Mouse (Mus musculus) spleen, adult 18-20 months (tissue): ENCODE measurements around the gene Dlx3.

Source experiments
- DNase-seq, 2 experiments: peaks; one replicate each; pipeline ENCODE4 v3.0.0; 2022; ENCODE audit warnings: mixed read lengths in 2 of 2

The Dlx3 gene

GRCm38 (mm10) chr11:95088857-95089779 is 30.8 kb upstream of the Dlx3 start:
- DNase-seq: peak; percentile 15 to 17

DNA sequence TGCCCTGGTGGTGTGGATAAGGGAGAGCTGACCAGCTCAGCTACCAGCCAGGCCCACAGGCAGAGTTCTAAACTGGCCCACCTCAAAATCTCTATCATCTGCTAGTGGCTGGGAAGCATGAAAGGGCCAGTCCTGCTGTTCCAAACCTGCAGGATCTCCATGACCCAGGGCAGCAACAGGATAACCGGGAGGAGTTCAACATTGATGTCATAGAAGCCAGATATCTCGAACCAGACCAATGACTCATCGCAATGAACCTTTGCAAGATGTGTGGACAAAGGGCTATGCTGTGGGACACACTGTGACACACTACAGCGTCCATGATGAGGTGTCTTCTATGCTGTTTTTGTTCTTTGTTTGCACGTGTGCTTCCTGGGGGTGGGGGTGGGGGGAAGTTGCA is 26.8 kb upstream of the Dlx3 start:
- no peak for DNase-seq

DNA sequence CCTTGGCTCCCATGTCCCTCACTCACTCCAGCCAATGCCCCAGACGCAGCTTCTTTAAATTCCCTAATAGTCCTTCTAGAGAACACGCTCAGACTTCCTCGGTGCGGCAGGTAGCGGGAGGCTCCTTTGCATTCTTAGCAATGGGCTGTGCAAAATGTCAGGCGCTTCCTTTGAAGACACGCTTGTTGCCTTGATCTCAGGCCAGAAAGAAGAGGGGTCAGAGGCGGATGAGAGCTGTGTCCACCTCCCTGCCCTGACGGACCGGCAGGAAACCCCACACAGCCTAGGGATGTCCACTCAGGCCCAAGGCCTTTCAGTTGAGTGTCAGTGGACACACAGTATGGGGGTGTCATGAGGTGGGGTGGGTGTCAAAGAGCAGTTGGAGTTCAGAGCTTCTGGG is 24.3 kb upstream of the Dlx3 start:
- DNase-seq: no peak

- DNase-seq: no peak
These were observed 23.1 kb upstream of the Dlx3 start for GRCm38 (mm10) chr11:95096608-95097373.

GRCm38 (mm10) chr11:95097889-95098288 is 22.0 kb upstream of the Dlx3 start:
- DNase-seq: no peak

- no peak for DNase-seq
These were observed 21.4 kb upstream of the Dlx3 start for GRCm38 (mm10) chr11:95098346-95099095.

DNA sequence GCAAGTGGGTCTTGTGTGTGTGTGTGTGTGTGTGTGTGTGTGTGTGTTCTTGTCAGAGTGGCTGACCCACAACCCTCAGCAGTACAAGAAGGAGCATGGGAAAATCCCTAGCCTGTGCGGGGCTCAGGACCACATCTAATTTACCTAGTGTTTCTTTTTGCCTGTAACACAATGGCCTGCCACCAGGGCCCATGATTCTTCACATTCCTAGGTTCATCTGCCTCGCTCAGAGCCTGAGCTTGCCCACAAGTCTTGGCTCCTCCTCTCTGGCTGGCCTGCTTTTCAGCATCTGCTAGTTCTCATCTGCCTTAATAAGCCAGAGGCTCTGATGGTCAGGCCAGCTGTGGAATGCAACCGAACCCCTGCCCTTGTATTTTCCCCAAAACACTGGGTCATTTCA is 19.5 kb upstream of the Dlx3 start:
- no peak for DNase-seq

GRCm38 (mm10) chr11:95101071-95101788 is 18.7 kb upstream of the Dlx3 start:
- DNase-seq: no peak

DNA sequence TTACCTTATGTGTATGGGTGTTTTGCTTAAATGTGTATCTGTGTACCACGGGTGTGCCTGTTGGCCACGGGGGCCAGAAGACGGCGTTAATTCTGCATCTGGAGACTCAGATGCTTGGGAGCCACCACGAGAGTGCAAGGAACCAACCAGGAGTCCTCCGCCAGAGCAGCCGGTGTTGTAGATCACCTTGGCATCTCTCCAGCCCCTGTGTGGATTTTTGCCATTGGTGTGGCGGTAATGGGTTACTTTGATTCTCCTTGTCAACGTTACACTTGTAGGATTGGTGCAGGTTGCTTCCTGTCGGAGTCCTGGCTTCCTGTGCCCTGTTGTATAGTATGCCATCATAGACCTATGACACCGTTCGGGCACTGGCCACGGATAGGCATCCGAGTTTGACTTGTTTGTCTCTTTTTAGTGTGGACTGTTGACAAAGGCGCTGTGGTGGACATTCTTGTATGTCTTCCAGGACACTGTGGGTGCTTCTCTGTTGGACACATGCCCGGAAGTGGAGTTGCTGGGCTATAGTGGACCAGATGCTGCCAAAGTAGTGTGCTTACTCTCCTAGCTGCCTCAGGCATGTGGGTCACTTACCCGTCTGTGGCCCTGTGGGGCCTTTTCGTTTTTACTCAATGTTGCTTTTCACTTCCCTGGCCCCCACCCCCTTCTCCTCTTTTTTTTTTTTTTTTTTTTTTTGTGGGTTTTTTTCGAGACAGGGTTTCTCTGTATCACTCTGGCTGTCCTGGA is 17.6 kb upstream of the Dlx3 start:
- DNase-seq: no peak

- DNase-seq: no peak
These were observed 15.7 kb upstream of the Dlx3 start for GRCm38 (mm10) chr11:95104266-95104665.

- DNase-seq: no peak
These were observed 14.5 kb upstream of the Dlx3 start for GRCm38 (mm10) chr11:95105274-95105874.

DNA sequence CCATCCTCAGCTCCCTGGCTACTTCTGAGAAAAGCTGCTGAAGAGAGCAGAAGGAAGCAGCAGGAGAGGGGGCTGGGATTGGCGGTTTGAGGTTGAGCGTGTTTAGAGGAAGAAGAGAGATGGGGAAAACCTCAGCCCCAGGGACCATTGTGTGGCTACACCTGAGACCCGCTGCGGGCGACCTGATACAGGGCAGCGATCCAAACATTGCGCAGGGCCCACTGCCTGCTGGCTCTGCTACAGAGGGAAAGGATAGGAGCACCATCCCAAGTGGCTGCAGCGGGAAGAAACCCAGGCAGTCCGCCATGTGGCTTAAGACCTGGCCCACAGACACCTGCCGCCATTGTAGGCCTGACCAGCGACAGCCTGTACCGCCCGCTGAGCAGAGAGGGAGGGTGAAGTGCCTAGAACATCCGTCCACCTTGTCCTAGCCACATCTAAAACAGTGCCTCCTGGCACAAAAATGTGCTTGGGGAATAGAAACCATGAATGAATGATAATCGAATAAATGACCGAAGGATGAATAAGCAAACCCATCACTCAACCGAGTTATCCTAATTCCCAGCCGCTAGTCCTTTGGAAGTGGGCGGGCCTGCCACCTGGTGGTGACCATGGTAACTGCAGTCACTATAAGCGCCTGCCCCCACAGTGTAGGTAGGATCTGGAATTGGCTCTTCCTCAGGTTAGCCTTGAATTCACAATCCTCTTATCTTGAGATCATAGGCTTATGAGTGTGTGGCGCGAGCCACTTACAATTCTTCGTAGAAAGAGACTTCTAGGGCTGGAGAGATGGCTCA is 13.3 kb upstream of the Dlx3 start:
- DNase-seq: peak; percentile 25 to 68

DNA sequence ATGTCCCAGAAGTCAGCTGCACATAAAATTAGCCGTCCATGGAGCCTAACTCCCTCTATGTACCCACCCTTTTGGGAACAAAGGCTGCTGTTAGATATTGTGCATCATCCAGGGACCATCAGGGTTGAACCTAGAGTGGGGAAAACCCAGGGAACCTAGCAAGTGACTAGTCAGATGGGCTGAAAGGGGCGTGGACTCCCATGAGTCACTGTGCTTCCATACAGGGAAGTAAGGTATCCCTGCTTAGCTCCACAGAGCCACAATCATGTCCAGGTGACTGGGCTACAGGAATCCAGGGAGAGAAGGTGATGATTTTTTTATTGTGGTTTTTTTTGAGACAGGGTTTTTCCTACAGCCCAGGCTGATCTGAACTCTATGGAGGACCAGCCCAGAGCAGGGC is 10.9 kb upstream of the Dlx3 start:
- DNase-seq: no peak

- DNase-seq: no peak
These were observed 9.8 kb upstream of the Dlx3 start for GRCm38 (mm10) chr11:95110081-95110480.

GRCm38 (mm10) chr11:95117030-95117429 is 2.9 kb upstream of the Dlx3 start:
- DNase-seq: peak in 1 of 2 experiments; percentile 49

DNA sequence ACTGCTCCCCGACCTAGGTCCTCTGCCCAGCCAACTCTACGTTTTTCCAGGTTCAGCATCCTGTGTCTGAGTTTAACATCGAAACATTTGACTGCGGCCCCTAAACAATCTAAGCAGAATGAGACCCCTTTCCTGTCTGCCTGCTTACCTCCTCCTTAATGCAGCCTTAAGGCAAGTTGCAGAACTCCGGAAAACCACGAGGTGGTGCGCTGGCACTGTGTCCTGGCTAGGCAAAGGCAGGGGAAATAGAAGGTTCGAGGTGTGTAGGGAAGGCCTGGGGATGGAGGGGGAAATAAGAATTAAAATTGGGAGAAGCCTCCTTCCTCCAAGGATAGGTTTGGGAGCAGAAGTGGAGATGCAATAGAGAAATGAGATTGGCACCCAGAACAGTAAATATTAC is 1.4 kb upstream of the Dlx3 start:
- DNase-seq: peak; percentile 27 to 60

GRCm38 (mm10) chr11:95120633-95121020 is 708 bp downstream of the Dlx3 start:
- no peak for DNase-seq

GRCm38 (mm10) chr11:95121161-95122099 is 1.5 kb downstream of the Dlx3 start:
- no peak for DNase-seq

DNA sequence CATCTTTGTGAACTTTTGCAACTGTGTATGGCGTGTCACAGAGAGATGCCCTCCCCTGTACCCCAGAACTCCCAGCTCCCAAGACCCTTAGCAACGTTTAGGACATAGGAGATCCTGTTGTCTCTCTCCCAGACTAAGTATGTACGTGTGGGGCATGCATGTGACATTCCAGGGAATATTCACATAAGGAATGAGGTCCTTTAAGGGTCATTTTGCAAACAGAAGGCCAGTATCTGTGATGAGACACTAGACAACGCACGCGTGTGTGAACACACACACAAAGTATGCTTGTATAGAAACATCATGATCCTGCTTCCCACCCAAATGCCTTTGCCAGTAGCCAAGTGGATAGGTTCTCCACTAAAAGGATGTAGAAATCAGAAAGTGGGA is 2.2 kb downstream of the Dlx3 start:
- DNase-seq: no peak
